Mouse (Mus musculus) left cerebral cortex, postnatal 14 days (tissue): Measurements from ENCODE around the gene 4930444G20Rik. TPM values are rescaled to one million over a fixed set of nuclear protein-coding genes. Genes with fewer than 3 reads are reported as not detected.
"Not testable (repeated sequence)": the region's sequence is repeated elsewhere in the genome, so short reads cannot be mapped to it uniquely, and the experiment has no call there.

ENCODE experiments used
- DNase-seq, 2 experiments: peaks; one replicate each; pipeline ENCODE4 v3.0.0; 2021 to 2022; ENCODE audit warnings: low spot score in 2 of 2, mixed read lengths in 1 of 2
- intact Hi-C: fragments of 180-260 bp; cut with DNase I; formaldehyde crosslinking; loops from one replicate; pipeline ENCODE4 v1.15.1; 2025
- long read RNA-seq, 2 experiments: library from polyadenylated mRNA; stranded (forward); transcript quantifications; one replicate each; pipeline ENCODE4 v2.0.0; 2021
- total RNA-seq, 2 experiments: library from RNA; stranded (reverse); gene quantifications; 2 replicates each; pipeline ENCODE4 v1.2.3; 2021

Gene 4930444G20Rik
- not detected for total RNA-seq
- long read RNA-seq, experiment 1 = 0 reads
- long read RNA-seq, experiment 2 = 0 reads

DNA sequence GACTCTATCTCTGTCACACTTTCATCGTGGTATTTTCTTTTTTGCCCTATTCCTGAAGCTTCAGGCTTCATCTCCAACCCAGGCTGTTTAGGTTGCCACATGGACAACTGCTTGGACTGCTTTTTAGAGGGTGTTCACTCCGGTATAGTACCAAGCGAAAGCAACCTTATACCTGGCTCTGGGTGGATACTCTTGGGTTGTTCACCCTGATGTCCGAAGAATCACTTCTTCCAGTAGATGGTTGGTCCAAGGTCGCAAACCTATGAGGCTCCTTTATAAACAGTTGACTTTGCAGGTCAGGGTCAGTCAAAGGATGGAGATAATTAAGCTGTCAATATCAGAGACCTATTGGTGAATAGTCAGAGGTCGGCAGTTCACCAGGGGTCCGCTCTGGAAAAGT is at the start of gene 4930444G20Rik:
TSS of gene 4930444G20Rik (minus strand) at position 101 of the 400 bp plus-strand sequence.
- DNase-seq, intact Hi-C loops: not testable (repeated sequence)

- DNase-seq = no peak
- intact Hi-C loops = no loop called here
These were observed 6.7 kb upstream of the 4930444G20Rik start for GRCm38 (mm10) chr10:22074531-22074930.

DNA sequence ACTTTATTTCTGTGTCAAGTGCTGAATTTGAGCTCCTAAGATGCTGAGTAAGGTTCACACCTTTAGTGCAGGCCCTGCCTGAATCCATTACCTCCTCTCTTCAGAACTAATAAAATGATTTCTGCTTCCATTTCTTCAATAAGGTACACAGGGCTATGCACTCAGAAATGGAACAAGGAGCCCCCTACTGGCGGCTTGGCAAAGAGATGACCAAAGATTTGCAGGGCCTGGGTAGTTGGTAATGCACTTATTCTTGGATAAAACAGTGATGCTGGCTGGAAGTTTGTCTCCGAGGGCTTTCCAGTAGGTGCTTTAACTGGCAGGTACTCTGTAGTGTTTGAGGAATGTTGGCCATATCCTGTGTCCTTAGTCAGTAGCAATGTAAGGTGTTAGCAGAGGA is 4.9 kb upstream of the 4930444G20Rik start:
- intact Hi-C loops = no loop called here
- DNase-seq = no peak

DNA sequence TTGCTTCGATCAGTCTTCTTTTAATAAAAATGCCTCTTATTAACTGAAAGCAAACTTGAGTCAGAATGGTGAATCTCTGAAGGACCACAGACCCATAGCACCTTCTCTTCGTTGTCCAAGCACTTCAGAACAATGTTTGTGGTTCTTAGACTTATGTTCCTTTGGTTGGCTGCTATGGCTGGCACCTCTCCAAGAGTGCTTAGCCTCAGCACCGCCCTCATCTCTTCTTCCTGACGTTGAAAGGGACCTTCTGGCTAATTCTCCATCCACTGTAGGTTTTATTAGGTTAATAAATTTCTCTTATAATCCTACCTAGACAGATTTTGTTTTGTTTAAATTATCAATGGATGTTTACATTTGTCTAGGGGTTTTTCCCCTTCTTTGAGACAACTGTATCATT is 2.7 kb upstream of the 4930444G20Rik start:
- no peak for DNase-seq
- intact Hi-C loops = no loop called here

DNA sequence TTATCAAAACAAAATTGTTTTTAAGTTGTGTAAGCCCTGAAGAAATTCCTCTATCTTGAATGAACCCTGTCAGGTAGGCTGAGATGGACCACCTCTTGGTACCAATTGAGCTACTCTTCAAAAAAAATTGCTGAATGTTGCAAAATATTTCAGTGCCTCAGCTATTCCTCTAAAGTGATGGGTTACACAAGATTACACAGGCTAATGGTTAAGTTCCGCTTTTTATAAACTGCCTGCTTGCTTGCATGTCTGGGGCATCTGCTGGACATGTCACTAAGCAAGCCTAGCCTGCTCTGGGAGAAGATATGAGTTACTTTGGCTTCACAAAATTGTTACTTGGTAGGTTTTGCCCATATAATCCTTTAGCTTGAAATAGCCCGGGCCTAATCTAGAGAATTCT is 2.3 kb upstream of the 4930444G20Rik start:
- DNase-seq = no peak
- intact Hi-C loops = no loop called here

DNA sequence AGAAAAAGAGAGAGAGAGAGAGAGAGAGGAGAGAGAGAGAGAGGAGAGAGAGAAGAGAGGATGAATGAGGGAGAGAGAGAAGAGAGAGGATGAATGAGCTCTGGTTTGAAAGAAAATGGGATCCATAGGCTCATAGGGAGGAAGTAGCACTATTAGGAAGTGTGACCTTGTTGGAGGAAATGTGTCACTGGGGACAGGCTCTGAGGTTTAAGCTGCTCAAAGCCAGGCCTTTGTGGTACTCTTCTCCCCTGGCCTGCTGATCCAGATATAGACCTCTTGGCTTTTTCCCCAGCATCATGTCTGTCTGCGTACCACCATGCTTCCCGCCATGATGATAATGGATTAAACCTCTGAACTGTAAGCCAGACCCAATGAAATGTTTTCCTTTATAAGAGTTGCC is 8.5 kb downstream of the 4930444G20Rik start:
- intact Hi-C loops = no loop called here
- no peak for DNase-seq

GRCm38 (mm10) chr10:22059026-22059325 is 8.9 kb downstream of the 4930444G20Rik start:
- intact Hi-C loops = no loop called here
- DNase-seq = no peak

DNA sequence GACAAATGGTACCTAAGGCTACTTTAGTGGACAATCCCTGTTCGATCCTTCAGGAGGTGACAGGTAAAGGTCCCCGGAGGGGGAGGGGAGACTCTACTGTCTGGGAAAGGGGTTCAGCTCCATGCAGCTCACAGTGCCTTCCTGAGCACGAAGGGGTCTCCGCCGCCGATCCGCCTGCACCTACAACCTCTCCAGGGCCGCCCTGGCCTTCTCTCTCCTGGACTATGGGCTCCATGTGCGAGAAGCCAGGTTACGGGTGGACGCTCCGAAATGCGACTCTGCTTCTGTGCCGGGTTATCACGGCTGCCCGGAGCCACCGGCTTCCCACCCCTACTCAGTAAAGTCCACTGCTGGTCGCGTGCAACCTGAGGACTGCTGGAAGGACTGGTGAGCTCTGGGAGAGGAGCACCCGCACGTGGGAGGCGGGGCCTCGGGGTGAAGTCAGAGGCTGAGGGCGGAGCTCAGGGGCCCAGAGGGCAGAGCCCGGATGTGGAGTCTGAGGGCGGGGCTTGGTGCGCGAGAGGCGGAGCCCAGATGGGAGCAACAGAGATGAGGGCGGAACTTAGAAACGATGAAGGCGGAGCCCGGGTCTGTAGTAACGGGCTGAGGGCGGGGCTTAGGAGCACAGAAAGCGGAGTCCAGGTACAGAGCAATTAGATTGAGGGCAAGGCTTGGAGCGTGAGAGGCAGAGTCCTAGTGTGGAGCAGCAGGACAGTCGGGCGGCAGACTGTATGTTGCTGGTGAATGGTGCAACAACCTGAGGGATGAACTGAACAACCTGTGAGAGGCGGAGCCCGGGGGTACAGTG is 9.5 kb downstream of the 4930444G20Rik start:
- peak; percentile 90 to 91 for DNase-seq
- intact Hi-C loops = no loop called here

DNA sequence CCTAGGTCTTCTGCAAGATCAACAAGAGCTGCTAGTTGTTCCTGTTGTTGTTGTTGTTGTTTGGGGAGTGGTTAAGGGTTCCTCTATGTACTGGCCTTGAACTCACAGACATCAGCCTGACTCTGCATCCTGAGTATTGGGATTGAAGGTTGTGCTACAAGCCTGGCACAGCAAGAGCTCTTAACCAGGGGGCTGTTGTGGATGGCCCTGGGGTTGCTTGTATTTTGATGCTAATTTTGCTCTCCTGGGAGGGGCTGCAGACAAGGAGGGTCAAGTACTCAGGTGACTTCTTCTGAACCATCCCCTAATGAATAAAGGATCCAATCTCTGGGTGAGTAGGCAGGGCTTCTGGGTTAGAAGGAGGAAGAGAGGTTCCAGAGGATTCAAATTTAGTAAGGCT is 12.6 kb downstream of the 4930444G20Rik start:
- no peak for DNase-seq
- intact Hi-C loops = no loop called here

GRCm38 (mm10) chr10:22036256-22036655 is 31.6 kb downstream of the 4930444G20Rik start:
- intact Hi-C loops = loop anchor here (5.0 kb wide), 2 partner anchors 126 to 446 kb away; no protein-coding TSS in a partner anchor
- DNase-seq = peak; percentile 25 to 44

DNA sequence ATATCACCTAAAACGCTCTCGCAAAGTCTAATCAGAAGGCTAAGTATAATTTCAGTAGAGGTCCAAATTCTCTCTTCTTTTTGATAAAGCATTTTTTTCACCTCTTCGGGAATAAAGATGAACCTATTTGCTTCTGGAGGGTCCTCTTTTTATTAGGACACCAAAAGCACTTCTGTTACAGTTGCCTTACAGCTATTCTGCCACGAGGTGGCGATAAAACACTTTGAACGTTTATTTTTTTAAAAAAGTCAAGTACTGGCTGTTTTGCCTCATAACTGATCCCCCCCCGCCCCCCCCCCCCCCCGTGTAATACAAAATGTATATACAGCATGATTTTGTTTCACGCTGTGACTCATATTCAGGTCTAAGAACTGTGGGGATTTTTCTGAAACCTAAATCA is 33.6 kb downstream of the 4930444G20Rik start:
- intact Hi-C loops = loop anchor here (5.0 kb wide), 1 partner anchor 543 kb away; no protein-coding TSS in a partner anchor
- peak; percentile 26 to 42 for DNase-seq

- intact Hi-C loops = no loop called here
- DNase-seq = no peak
These were observed 49.3 kb downstream of the 4930444G20Rik start for GRCm38 (mm10) chr10:22018618-22019017.

GRCm38 (mm10) chr10:22017469-22018159 is 50.3 kb downstream of the 4930444G20Rik start:
- DNase-seq = no peak
- intact Hi-C loops = no loop called here

Other genes starting within 250 kb of the 4930444G20Rik start
- gene Sgk1, start 185.9 kb downstream of the 4930444G20Rik start, total RNA-seq = 10 to 100 TPM; 73.2 to 94.7 TPM
- 1 to 10 TPM in 1 of 2 experiments, not detected in 1; 1.1 TPM for gene E030030I06Rik, start 81.2 kb upstream of the 4930444G20Rik start, total RNA-seq
- not detected for gene Raet1e, start 90.5 kb upstream of the 4930444G20Rik start, total RNA-seq
- gene H60b, start 90.5 kb upstream of the 4930444G20Rik start, total RNA-seq = under 1 TPM; 0.35 to 0.42 TPM